Mouse (Mus musculus): ENCODE results near the gene Tnfrsf13b.

DNA sequence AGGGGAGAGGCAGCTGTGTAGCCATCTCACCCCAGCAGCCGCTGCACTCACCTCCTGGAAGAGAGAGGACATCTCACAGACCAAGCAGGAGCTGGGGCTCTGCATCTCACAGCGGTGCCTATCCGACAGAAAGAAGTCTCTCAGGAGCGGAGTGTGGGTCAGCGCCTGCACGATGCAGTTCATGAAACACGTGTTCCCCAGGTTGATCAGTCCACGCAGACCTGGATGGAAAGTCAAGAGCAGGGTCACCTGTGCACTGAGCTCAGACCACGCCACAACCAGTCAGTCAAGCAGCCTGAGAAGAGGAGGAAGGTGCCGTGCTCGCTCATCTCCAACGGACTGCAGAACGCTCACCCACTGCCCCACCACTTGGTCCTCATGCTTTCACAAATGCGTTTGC, 36.2 kb downstream of the Tnfrsf13b start:
- TF ChIP-seq POLR2A (IDR thresholded peaks at IDR 0.05; ENCODE audit: low read depth, low read length) (no peak), ETS1 (conservative IDR thresholded peaks at IDR 0.05; ENCODE audit: low read depth, low read length) (no peak)
